Mouse (Mus musculus) ES-E14 (cell line): ENCODE measurements around the gene Angptl4.

Experiments used
- CHD2 ChIP-seq: IDR thresholded peaks from 2 replicates; pipeline ENCODE4 v1.6.1; 2014; ENCODE audit warnings: mild to moderate bottlenecking, low read depth, low read length, inconsistent platforms
- HCFC1 ChIP-seq: IDR thresholded peaks from 2 replicates; pipeline ENCODE4 v1.6.1; 2012; ENCODE audit warnings: low read length, inconsistent platforms, borderline replicate concordance; ENCODE audit not compliant: insufficient read depth
- MAFK ChIP-seq: IDR thresholded peaks from 2 replicates; pipeline ENCODE4 v1.6.1; 2014; ENCODE audit warnings: mild to moderate bottlenecking, low read depth, low read length, inconsistent platforms; ENCODE audit not compliant: insufficient read depth
- ZC3H11A ChIP-seq: IDR thresholded peaks from 2 replicates; pipeline ENCODE4 v1.6.1; 2012; ENCODE audit warnings: low read depth, mild to moderate bottlenecking, inconsistent platforms, low read length, borderline replicate concordance

- TF ChIP-seq MAFK (no peak), CHD2 (no peak), HCFC1 (no peak), ZC3H11A (no peak)
These were observed 36.8 kb downstream of the Angptl4 start for GRCm38 (mm10) chr17:33744686-33745384.
